Mouse (Mus musculus): ENCODE measurements around the gene Agbl2. TPM values are rescaled to one million over a fixed set of nuclear protein-coding genes. Genes with fewer than 3 reads are reported as not detected.
A peak's percentile ranks its signal among the peaks of the same experiment; 100 is the strongest.

The Agbl2 gene
- polyA plus RNA-seq, 1 experiment: not detected

DNA sequence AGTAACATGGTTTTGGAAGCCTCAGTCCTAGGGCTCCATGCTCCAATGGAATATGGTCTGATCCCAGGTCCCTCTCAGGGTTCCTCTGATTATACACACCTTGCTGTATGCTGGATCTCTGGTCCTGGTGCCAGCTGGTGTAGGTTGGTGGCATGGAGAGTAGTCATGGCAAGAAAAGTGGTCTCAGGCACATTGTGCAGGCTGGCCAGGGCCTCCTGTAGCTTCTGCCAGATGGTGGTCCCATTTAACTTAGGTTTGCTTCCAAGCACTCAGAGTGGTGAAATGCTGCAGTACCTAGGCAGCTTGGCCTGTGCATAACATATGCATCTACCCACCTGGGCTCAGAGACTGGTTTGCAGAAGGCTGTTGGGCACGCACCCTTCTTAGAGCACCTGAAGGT, 67.9 kb downstream of the Agbl2 start:
- no peak overlapping the region for H3ac ChIP-seq (ENCODE audit: control insufficient read depth, insufficient read length, low read depth)
- peaks cover 50% of the 10 kb centered on the region for H3K79me2 ChIP-seq (ENCODE audit: control insufficient read depth, insufficient read depth)
- H3K4me3 ChIP-seq (ENCODE audit: insufficient read depth, poor library complexity, severe bottlenecking): no peak overlapping the region
- TF ChIP-seq CTCF (IDR thresholded peaks at IDR 0.05; ENCODE audit: control insufficient read depth, insufficient read depth, insufficient read length): no peak
- TF ChIP-seq MYOG (IDR thresholded peaks at IDR 0.05; ENCODE audit: control insufficient read depth, extremely low read depth, insufficient read length): no peak
- no peak for TF ChIP-seq MYOD1 (IDR thresholded peaks at IDR 0.05; ENCODE audit: control insufficient read depth, insufficient read length, low read depth)
- TF ChIP-seq MAX (IDR thresholded peaks at IDR 0.05): no peak
- no peak for TF ChIP-seq USF1 (IDR thresholded peaks at IDR 0.05; ENCODE audit: low read depth)
- no peak for TF ChIP-seq CEBPB (IDR thresholded peaks at IDR 0.05; ENCODE audit: low read depth)
- TF ChIP-seq FOSL1 (IDR thresholded peaks at IDR 0.05; ENCODE audit: insufficient read depth, low read length, poor library complexity, severe bottlenecking): no peak
- peaks cover 61% of the 10 kb centered on the region for H3K36me3 ChIP-seq (ENCODE audit: control insufficient read depth, insufficient read depth)
- peaks cover 39% of the 10 kb centered on the region for H3K79me3 ChIP-seq (ENCODE audit: low read depth)
- no peaks in the 10 kb centered on the region for H3K27me3 ChIP-seq (ENCODE audit: control insufficient read depth, insufficient read depth, insufficient read length)

DNA sequence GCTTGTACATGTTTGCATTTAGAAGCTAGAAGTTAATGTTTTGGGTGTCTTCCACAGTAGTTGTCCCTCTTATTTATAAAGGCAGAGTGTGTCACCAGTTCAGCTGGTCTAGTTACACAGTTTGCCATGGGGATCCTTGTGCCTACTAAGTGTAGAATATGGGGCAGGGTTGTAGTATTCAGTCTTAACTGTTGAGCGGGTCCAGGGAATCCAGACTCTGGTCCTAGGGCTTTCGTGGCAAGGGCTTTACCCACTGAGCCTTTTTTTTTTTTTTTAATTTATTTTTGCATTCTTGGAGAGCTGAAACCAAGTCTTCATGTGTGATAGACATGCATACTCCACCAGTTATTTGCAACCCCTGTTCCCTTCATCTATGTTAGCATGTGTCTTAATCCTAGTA, 79.0 kb downstream of the Agbl2 start:
- Histone ChIP-seq H3K27me3 (ENCODE audit: control insufficient read depth, insufficient read depth, insufficient read length) (no peaks in the 10 kb centered on the region), H3K79me3 (ENCODE audit: low read depth) (no peaks in the 10 kb centered on the region), H3K36me3 (ENCODE audit: control insufficient read depth, insufficient read depth) (peaks cover 88% of the 10 kb centered on the region), H3K4me3 (ENCODE audit: insufficient read depth, poor library complexity, severe bottlenecking) (no peak overlapping the region), H3ac (ENCODE audit: control insufficient read depth, insufficient read length, low read depth) (no peak overlapping the region), H3K79me2 (ENCODE audit: control insufficient read depth, insufficient read depth) (no peaks in the 10 kb centered on the region)
- TF ChIP-seq CEBPB (IDR thresholded peaks at IDR 0.05; ENCODE audit: low read depth): no peak
- no peak for TF ChIP-seq USF1 (IDR thresholded peaks at IDR 0.05; ENCODE audit: low read depth)
- no peak for TF ChIP-seq MAX (IDR thresholded peaks at IDR 0.05)
- no peak for TF ChIP-seq MYOG (IDR thresholded peaks at IDR 0.05; ENCODE audit: control insufficient read depth, extremely low read depth, insufficient read length)
- no peak for TF ChIP-seq MYOD1 (IDR thresholded peaks at IDR 0.05; ENCODE audit: control insufficient read depth, insufficient read length, low read depth)
- TF ChIP-seq CTCF (IDR thresholded peaks at IDR 0.05; ENCODE audit: control insufficient read depth, insufficient read depth, insufficient read length): no peak
- TF ChIP-seq FOSL1 (IDR thresholded peaks at IDR 0.05; ENCODE audit: insufficient read depth, low read length, poor library complexity, severe bottlenecking): no peak

DNA sequence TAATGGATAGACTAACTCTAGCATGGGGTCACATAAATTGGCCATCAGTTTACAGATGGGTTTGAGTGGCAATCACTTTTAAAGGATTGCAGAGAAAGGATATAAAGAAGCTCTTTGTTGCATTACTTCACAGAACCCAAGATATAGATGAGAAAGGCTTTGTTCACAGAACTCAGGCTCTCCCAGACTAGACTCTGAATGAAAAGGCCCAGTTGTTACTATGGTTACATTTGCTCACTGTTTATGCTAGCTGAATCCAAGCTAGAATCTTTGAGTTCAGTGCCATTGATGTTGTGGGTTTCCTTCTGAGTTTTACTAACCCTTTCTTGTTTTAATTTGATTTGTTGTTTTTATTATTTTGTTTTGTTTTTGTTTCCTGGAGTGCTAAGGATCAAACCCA, 81.7 kb downstream of the Agbl2 start:
- peaks cover 92% of the 10 kb centered on the region for H3K36me3 ChIP-seq (ENCODE audit: control insufficient read depth, insufficient read depth)
- no peaks in the 10 kb centered on the region for H3K79me3 ChIP-seq (ENCODE audit: low read depth)
- H3K79me2 ChIP-seq (ENCODE audit: control insufficient read depth, insufficient read depth): no peaks in the 10 kb centered on the region
- no peak overlapping the region for H3ac ChIP-seq (ENCODE audit: control insufficient read depth, insufficient read length, low read depth)
- no peak overlapping the region for H3K4me3 ChIP-seq (ENCODE audit: insufficient read depth, poor library complexity, severe bottlenecking)
- TF ChIP-seq MAX (IDR thresholded peaks at IDR 0.05): no peak
- TF ChIP-seq CEBPB (IDR thresholded peaks at IDR 0.05; ENCODE audit: low read depth): no peak
- no peak for TF ChIP-seq CTCF (IDR thresholded peaks at IDR 0.05; ENCODE audit: control insufficient read depth, insufficient read depth, insufficient read length)
- no peak for TF ChIP-seq MYOG (IDR thresholded peaks at IDR 0.05; ENCODE audit: control insufficient read depth, extremely low read depth, insufficient read length)
- no peak for TF ChIP-seq FOSL1 (IDR thresholded peaks at IDR 0.05; ENCODE audit: insufficient read depth, low read length, poor library complexity, severe bottlenecking)
- TF ChIP-seq MYOD1 (IDR thresholded peaks at IDR 0.05; ENCODE audit: control insufficient read depth, insufficient read length, low read depth): no peak
- no peaks in the 10 kb centered on the region for H3K27me3 ChIP-seq (ENCODE audit: control insufficient read depth, insufficient read depth, insufficient read length)

DNA sequence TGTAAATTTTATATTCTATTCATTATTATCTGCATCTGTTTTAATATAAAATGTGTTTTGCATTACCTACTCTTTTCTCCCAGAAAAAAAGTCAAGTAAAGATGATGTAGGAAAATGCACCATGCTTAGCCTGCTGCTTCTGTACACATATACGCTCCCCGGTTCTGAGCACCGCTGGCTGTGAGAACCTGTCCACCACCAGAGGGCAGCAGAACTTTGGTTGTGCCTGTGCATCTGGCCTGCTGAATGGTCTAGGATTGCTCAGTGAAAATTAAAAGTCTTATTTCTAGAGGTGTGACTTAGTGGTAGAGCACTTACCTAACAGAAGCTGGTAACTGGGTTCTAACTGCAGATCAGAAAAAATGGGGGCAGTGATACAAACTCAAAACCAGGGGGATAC, 84.0 kb downstream of the Agbl2 start:
- no peaks in the 10 kb centered on the region for H3K79me3 ChIP-seq (ENCODE audit: low read depth)
- no peak overlapping the region for H3K4me3 ChIP-seq (ENCODE audit: insufficient read depth, poor library complexity, severe bottlenecking)
- H3ac ChIP-seq (ENCODE audit: control insufficient read depth, insufficient read length, low read depth): no peak overlapping the region
- peak; percentile 81 for TF ChIP-seq CTCF (IDR thresholded peaks at IDR 0.05; ENCODE audit: control insufficient read depth, insufficient read depth, insufficient read length)
- no peak for TF ChIP-seq MAX (IDR thresholded peaks at IDR 0.05)
- H3K27me3 ChIP-seq (ENCODE audit: control insufficient read depth, insufficient read depth, insufficient read length): no peaks in the 10 kb centered on the region
- H3K79me2 ChIP-seq (ENCODE audit: control insufficient read depth, insufficient read depth): no peaks in the 10 kb centered on the region
- peaks cover 73% of the 10 kb centered on the region for H3K36me3 ChIP-seq (ENCODE audit: control insufficient read depth, insufficient read depth)

DNA sequence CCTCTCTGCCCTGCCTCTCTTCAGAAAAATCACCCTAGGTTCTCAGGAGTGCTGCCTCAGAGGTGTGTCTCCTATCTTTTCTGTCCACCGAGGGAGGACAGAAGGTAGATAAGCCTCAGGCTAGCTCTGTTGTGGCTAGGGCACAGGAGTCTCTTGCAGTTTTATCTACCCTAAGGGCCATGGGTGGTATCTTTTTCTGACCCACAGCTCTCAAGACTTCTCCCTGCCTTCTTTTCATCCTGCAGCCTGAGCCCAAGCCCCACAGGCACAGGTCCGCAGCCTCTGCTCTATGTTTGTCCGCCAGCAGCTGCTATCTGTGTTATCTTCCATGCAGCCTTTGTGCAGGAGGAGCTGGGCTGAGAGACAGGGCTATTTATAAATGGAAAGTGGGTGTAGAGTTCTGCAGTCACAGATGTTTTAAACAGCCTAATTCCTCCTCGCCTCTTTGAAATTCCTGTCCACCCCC, 87.6 kb downstream of the Agbl2 start:
- Histone ChIP-seq H3ac (ENCODE audit: control insufficient read depth, insufficient read length, low read depth) (no peak overlapping the region), H3K79me3 (ENCODE audit: low read depth) (no peaks in the 10 kb centered on the region), H3K4me3 (ENCODE audit: insufficient read depth, poor library complexity, severe bottlenecking) (no peak overlapping the region), H3K36me3 (ENCODE audit: control insufficient read depth, insufficient read depth) (peaks cover 37% of the 10 kb centered on the region), H3K27me3 (ENCODE audit: control insufficient read depth, insufficient read depth, insufficient read length) (no peaks in the 10 kb centered on the region), H3K79me2 (ENCODE audit: control insufficient read depth, insufficient read depth) (no peaks in the 10 kb centered on the region)
- TF ChIP-seq MYOD1 (IDR thresholded peaks at IDR 0.05; ENCODE audit: control insufficient read depth, insufficient read length, low read depth) (peak; percentile 11), FOSL1 (IDR thresholded peaks at IDR 0.05; ENCODE audit: insufficient read depth, low read length, poor library complexity, severe bottlenecking) (no peak)

DNA sequence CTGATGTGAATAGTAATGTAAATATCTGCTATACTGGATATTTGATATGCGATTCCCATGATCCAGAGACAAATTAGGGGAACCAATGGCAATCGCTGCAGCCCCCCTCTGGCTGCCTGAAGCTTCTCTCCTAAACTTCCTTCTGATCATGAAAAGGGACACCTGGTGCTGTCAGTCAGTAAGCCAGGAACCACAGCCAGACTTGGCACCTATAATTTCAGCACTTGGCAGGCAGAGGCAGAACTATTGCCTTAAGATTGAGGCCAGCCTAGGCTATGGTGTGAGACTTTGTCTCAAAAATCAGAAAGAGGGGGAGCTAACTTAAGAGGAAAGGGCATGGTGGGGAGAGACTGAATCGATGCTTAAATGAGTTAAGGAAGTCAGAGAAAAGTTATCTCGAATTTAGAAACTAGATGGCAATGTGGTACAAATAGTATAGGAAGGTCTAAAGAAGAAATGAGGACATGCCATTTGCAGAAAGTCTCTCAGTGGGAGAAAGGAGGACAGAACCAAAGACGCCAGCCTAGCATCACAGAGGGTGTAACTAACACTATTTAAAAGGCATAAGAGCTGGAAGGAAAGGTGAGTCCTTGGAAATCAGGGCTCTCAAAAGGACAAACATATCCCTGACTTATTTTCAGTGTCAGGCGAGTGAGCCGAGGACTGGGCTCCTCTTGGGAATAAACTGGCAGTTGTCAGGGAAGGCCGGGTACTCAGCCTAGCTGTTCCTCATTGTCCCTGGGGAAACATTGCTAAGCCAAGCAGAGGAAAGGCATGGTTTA, 88.8 kb downstream of the Agbl2 start:
- Histone ChIP-seq H3K4me3 (ENCODE audit: insufficient read depth, poor library complexity, severe bottlenecking) (no peak overlapping the region), H3ac (ENCODE audit: control insufficient read depth, insufficient read length, low read depth) (no peak overlapping the region), H3K27me3 (ENCODE audit: control insufficient read depth, insufficient read depth, insufficient read length) (no peaks in the 10 kb centered on the region), H3K79me2 (ENCODE audit: control insufficient read depth, insufficient read depth) (no peaks in the 10 kb centered on the region), H3K36me3 (ENCODE audit: control insufficient read depth, insufficient read depth) (peaks cover 25% of the 10 kb centered on the region), H3K79me3 (ENCODE audit: low read depth) (no peaks in the 10 kb centered on the region)
- peak; percentile 97 for TF ChIP-seq MYOD1 (IDR thresholded peaks at IDR 0.05; ENCODE audit: control insufficient read depth, insufficient read length, low read depth)
- TF ChIP-seq MAX (IDR thresholded peaks at IDR 0.05): no peak
